Mouse (Mus musculus): ENCODE data around the gene Ptma. TPM values are rescaled to one million over a fixed set of nuclear protein-coding genes. Genes with fewer than 3 reads are reported as not detected.
A peak's percentile ranks its signal among the peaks of the same experiment; 100 is the strongest.

Gene Ptma
- polyA plus RNA-seq, 1 experiment = 3,930 TPM

- H3K9me3 ChIP-seq (replicated peaks; ENCODE audit: control insufficient read depth, insufficient read depth, low read length, poor library complexity, severe bottlenecking) = no peaks in the 10 kb centered on the region
- H3K4me1 ChIP-seq (ENCODE audit: control insufficient read depth, insufficient read depth, low read length) = peaks cover 12% of the 10 kb centered on the region
- H3K36me3 ChIP-seq (ENCODE audit: control insufficient read depth, insufficient read depth, low read length, poor library complexity, severe bottlenecking) = no peaks in the 10 kb centered on the region
- H3K4me3 ChIP-seq (ENCODE audit: low read depth, low read length) = peak overlapping the region; percentile 90
- no peaks in the 10 kb centered on the region for H3K27me3 ChIP-seq (ENCODE audit: control insufficient read depth, insufficient read depth, low read length, poor library complexity, severe bottlenecking)
- peak overlapping the region; percentile 99 for H3K27ac ChIP-seq (ENCODE audit: insufficient read depth, low read length)
- H3K9ac ChIP-seq (ENCODE audit: low read depth, poor library complexity, severe bottlenecking) = peak overlapping the region; percentile 83
- TF ChIP-seq CTCF (IDR thresholded peaks at IDR 0.05; ENCODE audit: low read depth, low read length) (no peak), POLR2A (IDR thresholded peaks at IDR 0.05; ENCODE audit: insufficient read depth, low read length) (peak; percentile 95), EP300 (IDR thresholded peaks at IDR 0.05; ENCODE audit: insufficient read depth, low read depth, low read length) (peak; percentile 49; the same call in 1 of the 2 replicates)
These were observed 39.1 kb upstream of the Ptma start for GRCm38 (mm10) chr1:86487295-86487907.

GRCm38 (mm10) chr1:86487908-86488314 is 38.6 kb upstream of the Ptma start:
- no peak for TF ChIP-seq CTCF (IDR thresholded peaks at IDR 0.05; ENCODE audit: low read depth, low read length)
- no peak for TF ChIP-seq POLR2A (IDR thresholded peaks at IDR 0.05; ENCODE audit: insufficient read depth, low read length)
- TF ChIP-seq EP300 (IDR thresholded peaks at IDR 0.05; ENCODE audit: insufficient read depth, low read depth, low read length) = no peak
- Histone ChIP-seq H3K9me3 (replicated peaks; ENCODE audit: control insufficient read depth, insufficient read depth, low read length, poor library complexity, severe bottlenecking) (no peaks in the 10 kb centered on the region), H3K27ac (ENCODE audit: insufficient read depth, low read length) (peak overlapping the region; percentile 99), H3K9ac (ENCODE audit: low read depth, poor library complexity, severe bottlenecking) (peak overlapping the region; percentile 83), H3K4me1 (ENCODE audit: control insufficient read depth, insufficient read depth, low read length) (peaks cover 16% of the 10 kb centered on the region), H3K36me3 (ENCODE audit: control insufficient read depth, insufficient read depth, low read length, poor library complexity, severe bottlenecking) (no peaks in the 10 kb centered on the region), H3K27me3 (ENCODE audit: control insufficient read depth, insufficient read depth, low read length, poor library complexity, severe bottlenecking) (no peaks in the 10 kb centered on the region), H3K4me3 (ENCODE audit: low read depth, low read length) (peak overlapping the region; percentile 83)

DNA sequence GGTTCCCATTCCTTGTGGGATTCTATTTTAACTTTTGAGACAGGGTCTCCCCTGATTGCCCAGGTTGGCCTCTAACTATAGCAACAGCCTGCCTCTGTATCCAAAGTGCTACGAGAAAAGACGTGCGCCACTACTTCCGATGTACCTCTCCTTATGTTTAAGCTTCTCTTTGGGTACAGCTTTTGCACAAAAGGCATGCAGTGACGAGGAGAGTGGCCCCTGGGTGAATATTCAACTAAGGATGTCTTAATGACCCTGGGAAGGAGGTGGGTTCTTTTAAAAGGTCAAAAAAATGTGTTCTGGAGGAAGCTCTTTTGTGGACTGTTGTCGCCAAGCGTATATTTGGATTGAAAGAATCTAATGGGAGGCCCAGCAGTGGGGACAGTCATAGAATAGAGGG is 38.2 kb upstream of the Ptma start:
- peak overlapping the region; percentile 83 for H3K4me3 ChIP-seq (ENCODE audit: low read depth, low read length)
- peaks cover 16% of the 10 kb centered on the region for H3K4me1 ChIP-seq (ENCODE audit: control insufficient read depth, insufficient read depth, low read length)
- TF ChIP-seq EP300 (IDR thresholded peaks at IDR 0.05; ENCODE audit: insufficient read depth, low read depth, low read length) = no peak
- no peak for TF ChIP-seq POLR2A (IDR thresholded peaks at IDR 0.05; ENCODE audit: insufficient read depth, low read length)
- TF ChIP-seq CTCF (IDR thresholded peaks at IDR 0.05; ENCODE audit: low read depth, low read length) = no peak
- peak overlapping the region; percentile 99 for H3K27ac ChIP-seq (ENCODE audit: insufficient read depth, low read length)
- H3K9ac ChIP-seq (ENCODE audit: low read depth, poor library complexity, severe bottlenecking) = peak overlapping the region; percentile 83
- H3K9me3 ChIP-seq (replicated peaks; ENCODE audit: control insufficient read depth, insufficient read depth, low read length, poor library complexity, severe bottlenecking) = no peaks in the 10 kb centered on the region
- H3K27me3 ChIP-seq (ENCODE audit: control insufficient read depth, insufficient read depth, low read length, poor library complexity, severe bottlenecking) = no peaks in the 10 kb centered on the region
- no peaks in the 10 kb centered on the region for H3K36me3 ChIP-seq (ENCODE audit: control insufficient read depth, insufficient read depth, low read length, poor library complexity, severe bottlenecking)

GRCm38 (mm10) chr1:86488774-86489173 is 37.8 kb upstream of the Ptma start:
- H3K4me3 ChIP-seq (ENCODE audit: low read depth, low read length) = peak overlapping the region; percentile 83
- peaks cover 16% of the 10 kb centered on the region for H3K4me1 ChIP-seq (ENCODE audit: control insufficient read depth, insufficient read depth, low read length)
- no peaks in the 10 kb centered on the region for H3K36me3 ChIP-seq (ENCODE audit: control insufficient read depth, insufficient read depth, low read length, poor library complexity, severe bottlenecking)
- no peaks in the 10 kb centered on the region for H3K9me3 ChIP-seq (replicated peaks; ENCODE audit: control insufficient read depth, insufficient read depth, low read length, poor library complexity, severe bottlenecking)
- peak overlapping the region; percentile 83 for H3K9ac ChIP-seq (ENCODE audit: low read depth, poor library complexity, severe bottlenecking)
- H3K27ac ChIP-seq (ENCODE audit: insufficient read depth, low read length) = peak overlapping the region; percentile 99
- peak; percentile 22 for TF ChIP-seq POLR2A (IDR thresholded peaks at IDR 0.05; ENCODE audit: insufficient read depth, low read length)
- TF ChIP-seq CTCF (IDR thresholded peaks at IDR 0.05; ENCODE audit: low read depth, low read length) = no peak
- TF ChIP-seq EP300 (IDR thresholded peaks at IDR 0.05; ENCODE audit: insufficient read depth, low read depth, low read length) = peak; percentile 86; the same call in 1 of the 2 replicates
- H3K27me3 ChIP-seq (ENCODE audit: control insufficient read depth, insufficient read depth, low read length, poor library complexity, severe bottlenecking) = no peaks in the 10 kb centered on the region

DNA sequence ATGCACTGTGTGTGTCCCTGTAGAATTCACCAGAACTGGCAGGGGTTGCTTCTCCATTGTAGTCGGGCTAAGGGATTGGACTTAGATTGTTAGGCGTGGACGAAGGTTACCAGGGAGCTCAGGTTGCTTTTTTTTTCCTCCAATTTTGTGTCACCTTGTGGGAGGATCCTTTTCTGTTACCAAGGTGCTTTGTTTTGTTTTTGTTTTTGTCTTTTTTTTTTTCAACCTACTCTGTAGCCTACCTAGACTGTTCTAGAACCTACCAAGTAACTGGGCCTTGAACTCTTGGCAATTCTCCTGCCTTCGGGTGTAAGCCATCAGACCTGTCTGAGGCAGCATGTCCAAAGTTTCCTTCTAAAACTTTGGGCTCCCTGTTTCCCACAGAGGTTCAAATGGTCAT is 36.6 kb upstream of the Ptma start:
- Histone ChIP-seq H3K4me3 (ENCODE audit: low read depth, low read length) (no peak overlapping the region), H3K4me1 (ENCODE audit: control insufficient read depth, insufficient read depth, low read length) (peaks cover 21% of the 10 kb centered on the region), H3K9ac (ENCODE audit: low read depth, poor library complexity, severe bottlenecking) (no peak overlapping the region), H3K36me3 (ENCODE audit: control insufficient read depth, insufficient read depth, low read length, poor library complexity, severe bottlenecking) (no peaks in the 10 kb centered on the region), H3K27me3 (ENCODE audit: control insufficient read depth, insufficient read depth, low read length, poor library complexity, severe bottlenecking) (no peaks in the 10 kb centered on the region), H3K27ac (ENCODE audit: insufficient read depth, low read length) (peak overlapping the region; percentile 99), H3K9me3 (replicated peaks; ENCODE audit: control insufficient read depth, insufficient read depth, low read length, poor library complexity, severe bottlenecking) (no peaks in the 10 kb centered on the region)
- TF ChIP-seq POLR2A (IDR thresholded peaks at IDR 0.05; ENCODE audit: insufficient read depth, low read length) = no peak

DNA sequence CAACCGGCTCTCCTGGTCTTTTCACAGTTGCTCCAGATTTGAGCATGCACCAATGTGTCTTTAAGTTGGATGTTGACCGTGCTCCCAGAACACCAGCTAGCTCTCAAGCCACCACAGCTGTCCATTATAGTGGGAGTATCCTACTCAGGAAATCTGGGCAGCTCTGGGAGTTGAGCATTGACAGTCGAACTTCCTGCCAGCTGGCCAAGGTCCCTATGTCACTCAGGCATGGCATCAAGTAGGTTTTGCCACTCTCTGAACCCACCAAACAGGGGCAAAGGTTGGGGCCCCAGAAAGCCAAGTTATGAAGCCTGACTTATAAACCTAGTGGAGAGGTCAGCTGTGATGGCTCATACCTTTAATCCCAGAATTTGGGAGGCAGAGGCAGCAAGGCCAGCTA is 35.8 kb upstream of the Ptma start:
- no peaks in the 10 kb centered on the region for H3K9me3 ChIP-seq (replicated peaks; ENCODE audit: control insufficient read depth, insufficient read depth, low read length, poor library complexity, severe bottlenecking)
- H3K4me3 ChIP-seq (ENCODE audit: low read depth, low read length) = no peak overlapping the region
- TF ChIP-seq POLR2A (IDR thresholded peaks at IDR 0.05; ENCODE audit: insufficient read depth, low read length) = no peak
- no peak for TF ChIP-seq CTCF (IDR thresholded peaks at IDR 0.05; ENCODE audit: low read depth, low read length)
- no peak for TF ChIP-seq EP300 (IDR thresholded peaks at IDR 0.05; ENCODE audit: insufficient read depth, low read depth, low read length)
- peak overlapping the region; percentile 65 for H3K27ac ChIP-seq (ENCODE audit: insufficient read depth, low read length)
- H3K27me3 ChIP-seq (ENCODE audit: control insufficient read depth, insufficient read depth, low read length, poor library complexity, severe bottlenecking) = no peaks in the 10 kb centered on the region
- H3K4me1 ChIP-seq (ENCODE audit: control insufficient read depth, insufficient read depth, low read length) = peaks cover 21% of the 10 kb centered on the region
- H3K36me3 ChIP-seq (ENCODE audit: control insufficient read depth, insufficient read depth, low read length, poor library complexity, severe bottlenecking) = no peaks in the 10 kb centered on the region
- H3K9ac ChIP-seq (ENCODE audit: low read depth, poor library complexity, severe bottlenecking) = no peak overlapping the region
